Mouse (Mus musculus) bone marrow, adult 2 months (tissue): ENCODE data around the gene Paxip1.

Source experiments
- CTCF ChIP-seq: fragments of 200-500 bp; IDR thresholded peaks from 2 replicates; pipeline ENCODE4 v1.5.1; 2011; ENCODE audit warnings: low read length, control low read depth; ENCODE audit not compliant: control insufficient read depth, insufficient read depth
- POLR2A ChIP-seq: fragments of 200-500 bp; IDR thresholded peaks from 2 replicates; pipeline ENCODE4 v1.6.1; 2011; ENCODE audit warnings: low read depth, mild to moderate bottlenecking, control low read depth, low read length, borderline replicate concordance; ENCODE audit not compliant: control insufficient read depth

DNA sequence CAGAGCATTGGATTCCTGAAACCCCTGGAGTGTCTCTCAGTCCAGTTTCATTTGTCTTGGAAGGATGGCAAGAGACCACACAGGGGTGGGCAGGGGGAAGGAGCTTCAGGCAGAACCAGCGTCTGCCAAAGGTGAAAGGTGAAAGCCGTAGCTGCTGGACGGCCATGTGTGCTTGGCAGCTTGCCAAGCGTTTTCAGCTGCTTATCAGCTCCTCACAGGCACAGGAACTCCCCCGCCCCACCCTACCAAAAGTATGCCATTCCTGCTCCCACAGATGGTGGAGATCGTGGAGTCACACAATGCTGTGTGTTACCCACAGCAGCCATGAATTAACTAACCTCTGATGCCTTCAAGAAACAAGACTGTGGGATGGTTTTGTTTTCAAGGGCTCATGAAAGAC, 83.3 kb downstream of the Paxip1 start:
- TF ChIP-seq CTCF (no peak), POLR2A (no peak)
